Mouse (Mus musculus) stomach, postnatal 0 days (tissue): ENCODE measurements around the gene Cchcr1.

Source experiments
- CTCF ChIP-seq: IDR thresholded peaks from 2 replicates; pipeline ENCODE4 v1.5.1; 2016; ENCODE audit warnings: antibody characterized with exemption, low read depth, mild to moderate bottlenecking, moderate library complexity
- EP300 ChIP-seq: optimal IDR thresholded peaks from 2 replicates; pipeline ENCODE3; 2016; ENCODE audit warnings: antibody characterized with exemption

DNA sequence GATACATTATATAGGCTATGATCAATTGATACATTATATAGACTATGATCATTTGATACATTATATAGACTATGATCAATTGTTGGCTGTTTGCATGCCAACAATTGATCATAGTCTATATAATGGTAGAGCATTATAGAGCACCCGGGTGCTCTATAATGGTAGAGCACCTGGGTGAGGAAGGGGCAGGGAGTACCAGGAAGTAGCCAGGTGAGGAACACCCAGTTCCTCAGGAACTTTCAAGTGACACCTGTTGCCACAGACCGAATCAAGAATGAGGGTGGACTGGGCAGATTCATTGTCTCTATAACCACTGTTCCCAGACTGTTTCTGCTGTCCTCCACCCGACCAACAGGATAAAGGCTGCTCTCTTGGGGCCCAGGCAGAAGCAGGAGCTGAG is 50.2 kb downstream of the Cchcr1 start, which contains the start of gene 2300002M23Rik:
- no peak for TF ChIP-seq CTCF
- no peak for TF ChIP-seq EP300
